Mouse (Mus musculus) stomach, postnatal 0 days (tissue): ENCODE results near the gene Parm1.

Experiments used
- CTCF ChIP-seq: IDR thresholded peaks from 2 replicates; pipeline ENCODE4 v1.5.1; 2016; ENCODE audit warnings: antibody characterized with exemption, low read depth, mild to moderate bottlenecking, moderate library complexity
- EP300 ChIP-seq: optimal IDR thresholded peaks from 2 replicates; pipeline ENCODE3; 2016; ENCODE audit warnings: antibody characterized with exemption

GRCm38 (mm10) chr5:91654331-91655048 is 137.1 kb downstream of the Parm1 start:
- TF ChIP-seq EP300, result no peak
- TF ChIP-seq CTCF, result no peak
